Mouse (Mus musculus) hindbrain, embryonic 13.5 days (tissue): ENCODE data around the gene Olfr434. TPM values are rescaled to one million over a fixed set of nuclear protein-coding genes. Genes with fewer than 3 reads are reported as not detected.

Source experiments
- ATAC-seq: fragments of 200-750 bp; cut with Nextera tagmentation; 2 replicates; pipeline ENCODE4 v1.8.0; 2017; ENCODE audit warnings: moderate TSS enrichment; ENCODE audit not compliant: low FRiP score
- H3K27ac ChIP-seq: fragments of 300-500 bp; sonication (generic); 2 replicates; pipeline ENCODE4 v1.5.1; 2015; ENCODE audit warnings: inconsistent platforms, mild to moderate bottlenecking, moderate library complexity
- H3K27me3 ChIP-seq: fragments of 300-500 bp; sonication (generic); 2 replicates; pipeline ENCODE4 v1.6.1; 2015; ENCODE audit warnings: mild to moderate bottlenecking, inconsistent platforms
- H3K36me3 ChIP-seq: fragments of 300-500 bp; sonication (generic); 2 replicates; pipeline ENCODE4 v1.6.1; 2015; ENCODE audit warnings: mild to moderate bottlenecking, inconsistent platforms
- H3K4me1 ChIP-seq: fragments of 300-500 bp; sonication (generic); replicated peaks from 2 replicates; pipeline ENCODE4 v1.6.1; 2015; ENCODE audit warnings: inconsistent platforms
- H3K4me2 ChIP-seq: fragments of 300-500 bp; sonication (generic); 2 replicates; pipeline ENCODE4 v1.6.1; 2015; ENCODE audit warnings: inconsistent platforms, mild to moderate bottlenecking, moderate library complexity
- H3K4me3 ChIP-seq: fragments of 300-500 bp; sonication (generic); 2 replicates; pipeline ENCODE4 v1.5.1; 2015; ENCODE audit warnings: mild to moderate bottlenecking, inconsistent platforms
- H3K9ac ChIP-seq: fragments of 300-500 bp; sonication (generic); 2 replicates; pipeline ENCODE4 v1.6.1; 2015; ENCODE audit warnings: mild to moderate bottlenecking, inconsistent platforms
- H3K9me3 ChIP-seq: fragments of 300-500 bp; sonication (generic); 2 replicates; pipeline ENCODE4 v1.6.1; 2016; ENCODE audit warnings: inconsistent platforms
- WGBS: fragments of 180-500 bp; shearing (Covaris S2); methylation state at CpG from one replicate; pipeline ENCODE4 v1.1.7; 2015; 5-methylcytosine and 5-hydroxymethylcytosine counted together
- polyA plus RNA-seq: library from polyadenylated mRNA; unstranded; fragments of >200 nt; fragmentation: Nextera tagmentation; extraction: Ambion mirVana; gene quantifications from 2 replicates; pipeline ENCODE4 v1.2.1, GENCODE M21; 2015

Olfr434 gene
- polyA plus RNA-seq, 1 experiment from 2014 or later, result not detected

- 86% methylated on average over 1 of the region's 1 CpGs for WGBS
Measured at GRCm38 (mm10) chr6:43252994-43253393, 40.2 kb downstream of the Olfr434 start.

GRCm38 (mm10) chr6:43254193-43254926 lies 41.5 kb downstream of the Olfr434 start:
- H3K36me3 ChIP-seq, result no peaks in the 10 kb centered on the region
- no peak overlapping the region for H3K4me3 ChIP-seq
- no peaks in the 10 kb centered on the region for H3K4me1 ChIP-seq
- WGBS, result 60% methylated on average over 7 of the region's 7 CpGs
- no peaks in the 10 kb centered on the region for H3K27me3 ChIP-seq
- no peak overlapping the region for H3K9ac ChIP-seq
- H3K9me3 ChIP-seq, result no peaks in the 10 kb centered on the region
- no peak overlapping the region for H3K27ac ChIP-seq
- H3K4me2 ChIP-seq, result no peak overlapping the region
- ATAC-seq, result no peak

More at GRCm38 (mm10) chr6:43252994-43253393, 40.2 kb downstream of the Olfr434 start:
- H3K27me3 ChIP-seq, result no peaks in the 10 kb centered on the region
- H3K4me1 ChIP-seq, result no peaks in the 10 kb centered on the region
- no peaks in the 10 kb centered on the region for H3K36me3 ChIP-seq
- no peak overlapping the region for H3K4me2 ChIP-seq
- H3K4me3 ChIP-seq, result no peak overlapping the region
- H3K27ac ChIP-seq, result no peak overlapping the region
- ATAC-seq, result no peak
- no peak overlapping the region for H3K9ac ChIP-seq
- no peaks in the 10 kb centered on the region for H3K9me3 ChIP-seq

GRCm38 (mm10) chr6:43260756-43261155 lies 47.9 kb downstream of the Olfr434 start:
- Histone ChIP-seq H3K9ac (no peak overlapping the region), H3K4me1 (peaks cover 8% of the 10 kb centered on the region), H3K36me3 (no peaks in the 10 kb centered on the region), H3K27ac (no peak overlapping the region), H3K4me2 (no peak overlapping the region), H3K4me3 (no peak overlapping the region), H3K9me3 (no peaks in the 10 kb centered on the region), H3K27me3 (peaks cover 22% of the 10 kb centered on the region)
- 83% methylated on average over 2 of the region's 2 CpGs for WGBS
- ATAC-seq, result no peak

GRCm38 (mm10) chr6:43265363-43266041 lies 52.7 kb downstream of the Olfr434 start, which contains the start of gene Arhgef5:
TSS of gene Arhgef5 (plus strand) at chr6:43265582.
- 1% methylated on average over 48 of the region's 48 CpGs for WGBS
- no peaks in the 10 kb centered on the region for H3K36me3 ChIP-seq
- H3K9ac ChIP-seq, result peak within 1 kb of the TSS; percentile 73
- peak; percentile 84 for ATAC-seq
- H3K9me3 ChIP-seq, result no peaks in the 10 kb centered on the region
- peak within 1 kb of the TSS; percentile 53 for H3K4me3 ChIP-seq
- H3K4me1 ChIP-seq, result peaks cover 12% of the 10 kb centered on the region
- peak within 1 kb of the TSS; percentile 87 for H3K4me2 ChIP-seq
- H3K27me3 ChIP-seq, result peaks cover 42% of the 10 kb centered on the region
- no peak within 1 kb of the TSS for H3K27ac ChIP-seq

GRCm38 (mm10) chr6:43266356-43266755 lies 53.5 kb downstream of the Olfr434 start:
- H3K27me3 ChIP-seq, result peaks cover 42% of the 10 kb centered on the region
- 0 out of 2 replicates have a peak overlapping the region, but pooled peaks have one; percentile 73 for H3K9ac ChIP-seq
- H3K36me3 ChIP-seq, result no peaks in the 10 kb centered on the region
- peak; percentile 34; the same call in 1 of the 2 replicates for ATAC-seq
- peak overlapping the region; percentile 53 for H3K4me3 ChIP-seq
- no peak overlapping the region for H3K27ac ChIP-seq
- peaks cover 12% of the 10 kb centered on the region for H3K4me1 ChIP-seq
- no peaks in the 10 kb centered on the region for H3K9me3 ChIP-seq
- 5% methylated on average over 8 of the region's 8 CpGs for WGBS
- peak overlapping the region; percentile 87 for H3K4me2 ChIP-seq

Other genes starting within 250 kb of the Olfr434 start
- gene Olfr441, start 106.7 kb upstream of the Olfr434 start, polyA plus RNA-seq, result not detected in 2 replicates
- gene Olfr237-ps1, start 66.5 kb upstream of the Olfr434 start, polyA plus RNA-seq, result not detected in 2 replicates
- not detected in 2 replicates for gene Olfr437, start 49.7 kb upstream of the Olfr434 start, polyA plus RNA-seq
- not detected in 2 replicates for gene Olfr13, start 40.9 kb upstream of the Olfr434 start, polyA plus RNA-seq
- not detected in 2 replicates for gene Olfr435, start 15.9 kb upstream of the Olfr434 start, polyA plus RNA-seq
- not detected in 2 replicates for gene Olfr47, start 18.5 kb downstream of the Olfr434 start, polyA plus RNA-seq
- 2.3 and 2.4 TPM in 2 replicates for gene Arhgef5, start 52.6 kb downstream of the Olfr434 start, polyA plus RNA-seq
- 0.19 TPM in 1 of 2 replicates, not detected in the other for gene Nobox, start 96.5 kb downstream of the Olfr434 start, polyA plus RNA-seq